Mouse (Mus musculus) myocyte (in vitro differentiated cells): ENCODE results near the gene Gm38393. TPM values are rescaled to one million over a fixed set of nuclear protein-coding genes. Genes with fewer than 3 reads are reported as not detected.

Source experiments
- H3K27me3 ChIP-seq: one replicate; pipeline ENCODE4 v1.6.1; 2011; ENCODE audit not compliant: control insufficient read depth, insufficient read depth, insufficient read length
- H3K36me3 ChIP-seq: one replicate; pipeline ENCODE4 v1.6.1; 2011; ENCODE audit not compliant: control insufficient read depth, insufficient read depth
- H3K4me2 ChIP-seq: one replicate; pipeline ENCODE4 v1.6.1; 2011; ENCODE audit warnings: low read depth, control low read depth
- H3K4me3 ChIP-seq: one replicate; pipeline ENCODE4 v1.5.1; 2011; ENCODE audit warnings: mild to moderate bottlenecking, control low read depth, moderate library complexity
- H3K79me2 ChIP-seq: one replicate; pipeline ENCODE4 v1.6.1; 2011; ENCODE audit not compliant: control insufficient read depth, insufficient read depth
- H3ac ChIP-seq: one replicate; pipeline ENCODE4 v1.6.1; 2011; ENCODE audit not compliant: control insufficient read depth, insufficient read length
- CEBPB ChIP-seq: IDR thresholded peaks from 2 replicates; pipeline ENCODE4 v1.6.1; 2011; ENCODE audit warnings: mild to moderate bottlenecking, moderate library complexity; ENCODE audit not compliant: poor library complexity, insufficient read depth, severe bottlenecking
- E2F4 ChIP-seq: IDR thresholded peaks from one replicate; pipeline ENCODE4 v1.6.1; 2011; ENCODE audit warnings: mild to moderate bottlenecking, control low read depth, moderate library complexity; ENCODE audit not compliant: insufficient read depth
- MAX ChIP-seq: IDR thresholded peaks from one replicate; pipeline ENCODE4 v1.6.1; 2011; ENCODE audit warnings: low read depth, mild to moderate bottlenecking, control low read depth
- MYOD1 ChIP-seq, 3 experiments: IDR thresholded peaks; one replicate each; pipeline ENCODE4 v1.6.1; 2011; ENCODE audit warnings: control low read depth in 2 of 3, low read depth in 2 of 3, mild to moderate bottlenecking in 2 of 3, moderate library complexity in 1 of 3; ENCODE audit not compliant: insufficient read length in 2 of 3, control insufficient read depth in 1 of 3
- MYOG ChIP-seq, 3 experiments: IDR thresholded peaks; one replicate each; pipeline ENCODE4 v1.6.1; 2011; ENCODE audit warnings: control low read depth in 2 of 3, low read depth in 2 of 3, mild to moderate bottlenecking in 2 of 3; ENCODE audit not compliant: insufficient read length in 2 of 3, control insufficient read depth in 1 of 3, insufficient read depth in 1 of 3
- POLR2A ChIP-seq: IDR thresholded peaks from one replicate; pipeline ENCODE4 v1.6.1; 2011; ENCODE audit warnings: low read depth, mild to moderate bottlenecking, control low read depth, moderate library complexity; ENCODE audit not compliant: insufficient read length
- POLR2AphosphoS2 ChIP-seq: IDR thresholded peaks from one replicate; pipeline ENCODE4 v1.6.1; 2011; ENCODE audit warnings: low read depth, control low read depth; ENCODE audit not compliant: insufficient read length
- REST ChIP-seq: IDR thresholded peaks from one replicate; pipeline ENCODE4 v1.6.1; 2011; ENCODE audit warnings: mild to moderate bottlenecking, control low read depth, moderate library complexity; ENCODE audit not compliant: insufficient read depth, insufficient read length
- SRF ChIP-seq: IDR thresholded peaks from one replicate; pipeline ENCODE4 v1.6.1; 2011; ENCODE audit warnings: low read depth; ENCODE audit not compliant: control insufficient read depth, insufficient read length
- TCF12 ChIP-seq: IDR thresholded peaks from one replicate; pipeline ENCODE4 v1.6.1; 2011; ENCODE audit warnings: mild to moderate bottlenecking, control low read depth; ENCODE audit not compliant: poor library complexity, insufficient read depth, severe bottlenecking
- TCF3 ChIP-seq: IDR thresholded peaks from one replicate; pipeline ENCODE4 v1.6.1; 2011; ENCODE audit warnings: low read depth, control low read depth; ENCODE audit not compliant: insufficient read length
- USF1 ChIP-seq: IDR thresholded peaks from one replicate; pipeline ENCODE4 v1.6.1; 2011; ENCODE audit warnings: low read depth, mild to moderate bottlenecking, control low read depth, moderate library complexity
- polyA plus RNA-seq: library from polyadenylated mRNA; unstranded; fragments of >200 nt; fragmentation: generic; extraction: Trizol; gene quantifications from one replicate; pipeline ENCODE4 v1.2.1, GENCODE M21; 2012; ENCODE audit warnings: missing spikeins

Gm38393 gene
- 0.14 TPM for polyA plus RNA-seq

DNA sequence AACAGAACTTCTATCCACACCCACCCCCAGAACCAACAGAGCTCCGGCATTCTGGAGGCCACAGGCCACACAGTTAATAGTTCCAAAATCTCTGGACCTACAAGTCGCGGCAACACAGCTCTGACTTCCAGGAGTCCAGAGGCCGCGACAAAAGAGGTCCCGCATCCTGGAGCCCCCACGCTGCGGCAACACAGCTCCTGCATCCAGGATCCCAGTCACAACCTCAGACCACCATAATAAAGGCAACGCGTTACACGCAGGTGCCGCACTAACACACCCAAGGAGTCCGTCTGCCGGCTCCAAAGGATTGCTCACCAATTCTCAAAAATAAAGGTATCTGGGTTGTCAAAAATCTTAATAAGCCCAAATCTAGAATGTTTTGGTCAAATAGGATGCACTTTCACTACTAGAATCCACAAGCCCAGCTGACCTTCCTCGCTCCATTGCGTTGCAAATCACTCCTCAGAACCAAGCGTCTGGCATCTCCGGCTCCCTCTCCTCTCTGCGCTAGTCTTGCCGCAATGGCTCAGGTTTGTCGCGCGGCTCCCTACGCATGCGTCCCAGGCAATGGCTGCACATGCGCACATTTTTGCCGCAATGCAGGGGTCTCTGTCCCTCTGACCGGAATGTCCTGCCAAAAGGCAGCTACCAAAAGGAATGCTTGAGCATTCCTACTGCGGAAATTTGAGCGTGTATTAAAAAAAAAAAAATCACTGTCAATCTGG lies at the start of gene Gm38393, which contains the start of gene Snurf:
TSS of gene Gm38393 (minus strand) at position 459 of the 725 bp plus-strand sequence.
TSS of gene Snurf (minus strand) at position 444 of the 725 bp plus-strand sequence.
- peak within 1 kb of the TSS; percentile 35 for H3K4me3 ChIP-seq
- no peaks in the 10 kb centered on the region for H3K36me3 ChIP-seq
- no peaks in the 10 kb centered on the region for H3K79me2 ChIP-seq
- H3ac ChIP-seq: no peak within 1 kb of the TSS
- no peak for TF ChIP-seq MYOG (IDR thresholded peaks at IDR 0.05; ENCODE audit: control insufficient read depth in 1 of 3, insufficient read depth in 1 of 3, insufficient read length in 2 of 3, low read depth in 2 of 3)
- TF ChIP-seq CEBPB: no peak
- no peak for TF ChIP-seq SRF
- TF ChIP-seq POLR2A: peak; percentile 50
- no peak for TF ChIP-seq MYOD1 (IDR thresholded peaks at IDR 0.05; ENCODE audit: control insufficient read depth in 1 of 3, insufficient read length in 2 of 3, low read depth in 2 of 3)
- TF ChIP-seq USF1: no peak
- no peak for TF ChIP-seq TCF3
- no peak for TF ChIP-seq TCF12
- no peak for TF ChIP-seq REST
- no peaks in the 10 kb centered on the region for H3K27me3 ChIP-seq
- peak within 1 kb of the TSS; percentile 48 for H3K4me2 ChIP-seq

DNA sequence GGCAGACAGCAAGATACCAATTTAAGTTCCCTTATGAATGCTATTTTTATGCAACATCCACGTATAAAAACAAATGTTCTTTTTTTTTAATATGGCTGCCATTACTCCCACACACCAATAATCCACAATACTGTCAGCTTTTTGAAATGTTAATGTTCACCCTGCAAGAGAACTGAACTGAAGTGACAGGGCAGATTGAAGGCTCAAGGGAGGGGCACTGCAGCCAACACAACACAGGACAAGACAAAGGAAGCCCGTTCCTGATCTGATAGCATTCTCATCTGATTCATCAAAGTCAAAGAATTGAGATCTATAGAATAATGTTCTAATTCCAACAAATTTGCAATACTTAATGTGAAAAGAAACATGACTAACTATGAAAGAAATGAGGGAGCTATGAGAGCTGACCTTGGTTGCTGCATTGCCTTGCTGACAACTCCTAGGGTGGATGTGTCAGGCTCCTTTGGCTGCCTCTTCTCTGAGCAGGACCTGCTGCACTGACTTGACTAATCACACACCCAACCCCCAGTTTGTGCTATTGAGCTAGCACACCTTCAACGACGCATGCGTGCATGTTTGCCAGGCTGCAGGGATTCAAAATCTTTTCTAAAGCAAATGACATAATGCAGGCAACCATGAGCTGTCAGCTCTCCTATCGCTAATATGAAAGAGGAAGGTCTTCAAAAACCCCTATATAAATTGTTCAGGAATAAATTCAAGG lies 42.8 kb upstream of the Gm38393 start:
- no peaks in the 10 kb centered on the region for H3K36me3 ChIP-seq
- H3K79me2 ChIP-seq: no peaks in the 10 kb centered on the region
- TF ChIP-seq TCF3 (no peak), E2F4 (no peak), CEBPB (no peak), MYOG (IDR thresholded peaks at IDR 0.05; ENCODE audit: control insufficient read depth in 1 of 3, insufficient read depth in 1 of 3, insufficient read length in 2 of 3, low read depth in 2 of 3) (no peak), POLR2A (no peak), SRF (no peak)
- H3ac ChIP-seq: no peak overlapping the region
- no peaks in the 10 kb centered on the region for H3K27me3 ChIP-seq
- H3K4me2 ChIP-seq: no peak overlapping the region
- no peak overlapping the region for H3K4me3 ChIP-seq

DNA sequence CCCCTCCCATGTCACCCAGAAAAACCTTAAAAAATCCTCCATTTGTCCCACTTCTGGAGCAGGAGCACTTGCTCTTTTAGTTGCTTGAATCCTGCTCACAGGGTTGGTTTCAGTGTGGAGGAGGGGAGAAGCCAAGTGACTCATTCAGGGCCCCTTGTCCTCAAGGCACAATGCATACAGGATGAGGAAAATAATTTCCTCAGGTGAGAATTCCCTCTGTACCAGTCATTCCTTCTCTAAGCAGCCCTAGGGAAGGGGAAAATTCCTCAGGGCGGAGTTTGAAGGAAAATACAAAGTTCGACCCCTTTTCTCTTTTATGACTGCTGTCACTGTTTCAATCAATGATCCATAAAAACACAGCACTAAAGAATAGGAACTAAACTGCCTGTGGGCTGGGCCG lies 8.3 kb upstream of the Gm38393 start:
- Histone ChIP-seq H3K4me3 (no peak overlapping the region), H3ac (no peak overlapping the region), H3K79me2 (no peaks in the 10 kb centered on the region), H3K4me2 (no peak overlapping the region), H3K27me3 (no peaks in the 10 kb centered on the region), H3K36me3 (no peaks in the 10 kb centered on the region)
- TF ChIP-seq MYOG (IDR thresholded peaks at IDR 0.05; ENCODE audit: control insufficient read depth in 1 of 3, insufficient read depth in 1 of 3, insufficient read length in 2 of 3, low read depth in 2 of 3): no peak
- TF ChIP-seq REST: no peak
- TF ChIP-seq SRF: no peak
- no peak for TF ChIP-seq POLR2A
- TF ChIP-seq TCF12: no peak
- no peak for TF ChIP-seq TCF3
- no peak for TF ChIP-seq E2F4
- TF ChIP-seq MYOD1 (IDR thresholded peaks at IDR 0.05; ENCODE audit: control insufficient read depth in 1 of 3, insufficient read length in 2 of 3, low read depth in 2 of 3): no peak
- TF ChIP-seq MAX: no peak
- TF ChIP-seq POLR2AphosphoS2: no peak
- TF ChIP-seq USF1: no peak
- TF ChIP-seq CEBPB: no peak

DNA sequence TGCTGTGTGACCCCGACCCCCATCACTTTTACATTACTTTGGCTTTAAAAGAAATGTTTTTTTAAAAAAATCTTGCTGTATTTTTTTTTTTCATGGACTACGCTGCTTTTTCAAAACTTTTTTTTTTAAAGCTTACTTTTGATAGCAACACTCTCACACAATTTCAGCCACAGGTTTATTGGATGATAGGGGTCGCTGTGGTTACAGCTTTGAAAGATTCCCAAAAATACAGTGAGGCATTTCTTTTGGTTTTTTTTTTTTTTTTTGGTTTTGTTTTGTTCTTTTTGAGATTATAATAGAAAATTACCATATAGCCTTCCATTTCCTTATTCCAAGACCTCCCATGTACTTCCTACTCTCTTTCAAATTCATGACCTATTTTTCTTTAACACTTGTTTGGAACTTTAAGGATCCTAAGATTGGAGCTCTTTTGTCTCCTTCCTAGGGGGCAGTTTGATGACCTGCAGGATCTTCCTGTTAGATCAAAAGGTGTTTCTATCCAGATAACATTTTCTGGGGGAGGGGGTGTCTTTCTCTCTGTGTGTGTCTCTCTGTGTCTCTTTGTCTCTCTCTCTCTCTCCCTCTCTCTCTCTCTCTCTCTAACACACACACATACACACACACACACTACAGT lies 3.0 kb upstream of the Gm38393 start:
- TF ChIP-seq POLR2A (no peak), TCF12 (no peak), MAX (no peak)
- no peak overlapping the region for H3K4me3 ChIP-seq

DNA sequence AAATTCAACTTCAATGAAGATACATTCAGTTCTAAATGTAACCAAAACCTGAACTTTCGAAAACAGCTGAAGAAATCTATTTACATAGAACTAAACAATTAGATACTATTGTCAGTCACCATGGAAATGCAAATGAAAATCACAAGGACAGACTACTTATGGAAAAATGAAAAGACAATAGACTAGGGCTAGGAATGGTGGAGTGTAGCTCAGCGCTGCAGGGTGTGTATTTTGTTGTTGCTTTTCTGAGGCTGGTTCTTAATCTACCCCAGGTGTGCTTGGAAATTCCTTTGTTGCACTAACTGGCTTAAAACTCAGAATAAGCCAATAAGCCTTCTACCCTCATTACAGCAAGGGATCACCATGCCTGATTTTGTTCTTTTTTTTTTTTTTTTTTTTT lies 1.4 kb upstream of the Gm38393 start:
- Histone ChIP-seq H3K79me2 (no peaks in the 10 kb centered on the region), H3K4me3 (no peak overlapping the region), H3K36me3 (no peaks in the 10 kb centered on the region), H3K4me2 (no peak overlapping the region), H3ac (no peak overlapping the region), H3K27me3 (no peaks in the 10 kb centered on the region)
- TF ChIP-seq TCF3 (no peak), MYOD1 (IDR thresholded peaks at IDR 0.05; ENCODE audit: control insufficient read depth in 1 of 3, insufficient read length in 2 of 3, low read depth in 2 of 3) (no peak), POLR2A (no peak), SRF (no peak), POLR2AphosphoS2 (no peak), E2F4 (no peak), TCF12 (no peak), USF1 (no peak), MAX (no peak), CEBPB (no peak), MYOG (IDR thresholded peaks at IDR 0.05; ENCODE audit: control insufficient read depth in 1 of 3, insufficient read depth in 1 of 3, insufficient read length in 2 of 3, low read depth in 2 of 3) (no peak), REST (no peak)

More for the DNA sequence above, 3.0 kb upstream of the Gm38393 start:
- H3K27me3 ChIP-seq: no peaks in the 10 kb centered on the region
- H3ac ChIP-seq: no peak overlapping the region
- H3K79me2 ChIP-seq: no peaks in the 10 kb centered on the region
- no peak overlapping the region for H3K4me2 ChIP-seq
- no peaks in the 10 kb centered on the region for H3K36me3 ChIP-seq
